Mouse (Mus musculus): ENCODE measurements around the gene Uba7. TPM values are rescaled to one million over a fixed set of nuclear protein-coding genes. Genes with fewer than 3 reads are reported as not detected.

The Uba7 gene
- total and polyA plus RNA-seq, 2 experiments from 2014 or later = 18.0 to 55.6 TPM

- TF ChIP-seq EP300 (IDR thresholded peaks at IDR 0.05; ENCODE audit: low read depth) (no peak), CTCF (IDR thresholded peaks at IDR 0.05; ENCODE audit: low read depth) (no peak)
- WGBS = 77% methylated on average over 5 of the region's 5 CpGs
- no peak for DNase-seq (ENCODE audit: low spot score)
Observed at GRCm38 (mm10) chr9:107996049-107996448, 20.7 kb downstream of the Uba7 start, which contains the start of gene Gm20662. TSS of gene Gm20662 (plus strand) at chr9:107996349.

DNA sequence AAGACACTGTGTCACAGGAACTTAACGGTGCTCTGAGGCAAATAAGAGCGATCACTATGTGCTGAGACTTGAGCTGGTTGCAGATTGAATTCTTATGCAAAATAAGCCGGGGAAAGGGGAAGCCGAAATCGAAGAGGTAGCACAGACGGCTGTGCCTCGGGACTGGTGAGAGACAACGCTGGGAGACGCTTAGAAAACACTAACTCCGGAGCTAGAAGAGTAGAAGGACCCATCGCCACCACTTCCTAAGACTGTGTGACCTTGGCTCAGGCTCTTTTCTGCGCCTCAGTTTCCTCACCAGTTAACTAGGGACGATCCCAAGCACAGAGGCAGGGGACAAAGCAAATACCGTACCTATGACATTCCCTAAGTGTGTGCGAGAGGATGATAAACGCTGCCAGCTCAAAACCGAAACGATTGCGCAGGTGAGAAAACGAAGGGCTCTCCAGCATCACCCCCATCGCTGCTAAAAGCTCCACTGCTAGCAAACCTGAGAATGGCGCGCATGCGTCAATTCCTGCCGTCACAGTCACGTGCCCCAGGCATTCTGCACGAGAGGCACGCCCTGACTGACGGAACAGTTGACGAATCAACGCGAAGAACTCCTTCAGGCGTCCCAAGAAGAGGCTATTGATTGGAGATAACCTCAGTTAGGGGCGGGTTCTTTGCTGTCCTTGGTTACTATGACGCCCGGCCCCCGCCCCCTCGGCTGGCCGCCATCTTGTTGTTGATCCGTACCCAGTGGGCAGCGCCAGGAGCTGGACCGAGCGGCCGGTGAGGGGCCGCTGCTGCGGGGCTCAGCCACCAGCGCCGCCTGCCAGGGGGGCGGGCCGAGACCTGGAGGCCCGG, 26.8 kb downstream of the Uba7 start, which contains the start of gene Ip6k1:
Gene Ip6k1, plus strand, starts transcription at position 580 of the 849 bp plus-strand sequence.
- Histone ChIP-seq H3K9me3 (replicated peaks; ENCODE audit: control insufficient read depth, low read length) (no peaks in the 10 kb centered on the region), H3K4me1 (ENCODE audit: control insufficient read depth, insufficient read depth) (peaks cover 20% of the 10 kb centered on the region), H3K27ac (ENCODE audit: low read depth) (peak within 1 kb of the TSS; percentile 95), H3K9ac (replicated peaks; ENCODE audit: low read depth, low read length) (peak within 1 kb of the TSS; percentile 95), H3K27me3 (ENCODE audit: control insufficient read depth, insufficient read depth, low read length) (no peaks in the 10 kb centered on the region), H3K4me3 (ENCODE audit: low read depth, low read length) (peak within 1 kb of the TSS; percentile 92), H3K36me3 (replicated peaks; ENCODE audit: control insufficient read depth, insufficient read depth, low read length) (no peaks in the 10 kb centered on the region), H3K4me2 (ENCODE audit: low read depth, low read length) (peak within 1 kb of the TSS; percentile 81)
- ATAC-seq (ENCODE audit: insufficient read depth, low read depth) (peak; percentile 99), DNase-seq (ENCODE audit: low spot score) (peak; percentile 100)
- whole genome bisulfite sequencing = under 1% methylated on average over 51 of the region's 51 CpGs
- no peak for TF ChIP-seq EP300 (IDR thresholded peaks at IDR 0.05; ENCODE audit: low read depth)
- TF ChIP-seq CTCF (IDR thresholded peaks at IDR 0.05; ENCODE audit: low read depth) = no peak

More at GRCm38 (mm10) chr9:107996049-107996448, 20.7 kb downstream of the Uba7 start, which contains the start of gene Gm20662:
- Histone ChIP-seq H3K9me3 (replicated peaks; ENCODE audit: control insufficient read depth, low read length) (no peaks in the 10 kb centered on the region), H3K36me3 (replicated peaks; ENCODE audit: control insufficient read depth, insufficient read depth, low read length) (no peaks in the 10 kb centered on the region), H3K9ac (replicated peaks; ENCODE audit: low read depth, low read length) (no peak within 1 kb of the TSS), H3K4me1 (ENCODE audit: control insufficient read depth, insufficient read depth) (no peaks in the 10 kb centered on the region), H3K27ac (ENCODE audit: low read depth) (0 out of 2 replicates have a peak within 1 kb of the TSS, but pooled peaks have one; percentile 30), H3K4me3 (ENCODE audit: low read depth, low read length) (no peak within 1 kb of the TSS), H3K4me2 (ENCODE audit: low read depth, low read length) (no peak within 1 kb of the TSS), H3K27me3 (ENCODE audit: control insufficient read depth, insufficient read depth, low read length) (no peaks in the 10 kb centered on the region)
- ATAC-seq (ENCODE audit: insufficient read depth, low read depth) = no peak

- DNase-seq (ENCODE audit: low spot score) = no peak
- peak; percentile 32 for ATAC-seq (ENCODE audit: insufficient read depth, low read depth)
- H3K4me1 ChIP-seq (ENCODE audit: control insufficient read depth, insufficient read depth) = peaks cover 20% of the 10 kb centered on the region
- H3K4me2 ChIP-seq (ENCODE audit: low read depth, low read length) = peak overlapping the region; percentile 79
- peak overlapping the region; percentile 92 for H3K4me3 ChIP-seq (ENCODE audit: low read depth, low read length)
- H3K9me3 ChIP-seq (replicated peaks; ENCODE audit: control insufficient read depth, low read length) = no peaks in the 10 kb centered on the region
- no peaks in the 10 kb centered on the region for H3K36me3 ChIP-seq (replicated peaks; ENCODE audit: control insufficient read depth, insufficient read depth, low read length)
- peak overlapping the region; percentile 95 for H3K27ac ChIP-seq (ENCODE audit: low read depth)
- TF ChIP-seq EP300 (IDR thresholded peaks at IDR 0.05; ENCODE audit: low read depth) = no peak
- no peak for TF ChIP-seq CTCF (IDR thresholded peaks at IDR 0.05; ENCODE audit: low read depth)
- H3K27me3 ChIP-seq (ENCODE audit: control insufficient read depth, insufficient read depth, low read length) = no peaks in the 10 kb centered on the region
- WGBS = under 1% methylated on average over 49 of the region's 50 CpGs
- H3K9ac ChIP-seq (replicated peaks; ENCODE audit: low read depth, low read length) = peak overlapping the region; percentile 95
Observed at GRCm38 (mm10) chr9:108002778-108003530, 27.6 kb downstream of the Uba7 start.

- Histone ChIP-seq H3K9me3 (replicated peaks; ENCODE audit: control insufficient read depth, low read length) (no peaks in the 10 kb centered on the region), H3K4me2 (ENCODE audit: low read depth, low read length) (peak overlapping the region; percentile 79), H3K36me3 (replicated peaks; ENCODE audit: control insufficient read depth, insufficient read depth, low read length) (no peaks in the 10 kb centered on the region), H3K27ac (ENCODE audit: low read depth) (peak overlapping the region; percentile 95), H3K4me1 (ENCODE audit: control insufficient read depth, insufficient read depth) (peaks cover 20% of the 10 kb centered on the region), H3K4me3 (ENCODE audit: low read depth, low read length) (peak overlapping the region; percentile 92), H3K27me3 (ENCODE audit: control insufficient read depth, insufficient read depth, low read length) (no peaks in the 10 kb centered on the region), H3K9ac (replicated peaks; ENCODE audit: low read depth, low read length) (peak overlapping the region; percentile 95)
- DNase-seq (ENCODE audit: low spot score) (no peak), ATAC-seq (ENCODE audit: insufficient read depth, low read depth) (no peak)
- TF ChIP-seq EP300 (IDR thresholded peaks at IDR 0.05; ENCODE audit: low read depth) (no peak), CTCF (IDR thresholded peaks at IDR 0.05; ENCODE audit: low read depth) (no peak)
- WGBS = 17% methylated on average over 8 of the region's 8 CpGs
Observed at GRCm38 (mm10) chr9:108003531-108003890, 28.2 kb downstream of the Uba7 start.

- no peak overlapping the region for H3K4me2 ChIP-seq (ENCODE audit: low read depth, low read length)
- DNase-seq (ENCODE audit: low spot score) = no peak
- H3K9ac ChIP-seq (replicated peaks; ENCODE audit: low read depth, low read length) = no peak overlapping the region
- WGBS = 92% methylated on average over 5 of the region's 5 CpGs
- no peak overlapping the region for H3K27ac ChIP-seq (ENCODE audit: low read depth)
- H3K27me3 ChIP-seq (ENCODE audit: control insufficient read depth, insufficient read depth, low read length) = no peaks in the 10 kb centered on the region
- TF ChIP-seq CTCF (IDR thresholded peaks at IDR 0.05; ENCODE audit: low read depth) = no peak
- TF ChIP-seq EP300 (IDR thresholded peaks at IDR 0.05; ENCODE audit: low read depth) = no peak
- H3K4me3 ChIP-seq (ENCODE audit: low read depth, low read length) = no peak overlapping the region
- peaks cover 11% of the 10 kb centered on the region; the same call in 1 of the 2 replicates for H3K36me3 ChIP-seq (replicated peaks; ENCODE audit: control insufficient read depth, insufficient read depth, low read length)
- no peak for ATAC-seq (ENCODE audit: insufficient read depth, low read depth)
- peaks cover 20% of the 10 kb centered on the region for H3K4me1 ChIP-seq (ENCODE audit: control insufficient read depth, insufficient read depth)
- no peaks in the 10 kb centered on the region for H3K9me3 ChIP-seq (replicated peaks; ENCODE audit: control insufficient read depth, low read length)
Observed at GRCm38 (mm10) chr9:108008041-108008440, 32.7 kb downstream of the Uba7 start.
